Mouse (Mus musculus) frontal cortex, postnatal 25 days (tissue): ENCODE results near the gene Ankrd33b.

ENCODE experiments used
- DNase-seq, 2 experiments: peaks; one replicate each; pipeline ENCODE4 v3.0.0; 2022; ENCODE audit warnings: low spot score in 2 of 2

The Ankrd33b gene

DNA sequence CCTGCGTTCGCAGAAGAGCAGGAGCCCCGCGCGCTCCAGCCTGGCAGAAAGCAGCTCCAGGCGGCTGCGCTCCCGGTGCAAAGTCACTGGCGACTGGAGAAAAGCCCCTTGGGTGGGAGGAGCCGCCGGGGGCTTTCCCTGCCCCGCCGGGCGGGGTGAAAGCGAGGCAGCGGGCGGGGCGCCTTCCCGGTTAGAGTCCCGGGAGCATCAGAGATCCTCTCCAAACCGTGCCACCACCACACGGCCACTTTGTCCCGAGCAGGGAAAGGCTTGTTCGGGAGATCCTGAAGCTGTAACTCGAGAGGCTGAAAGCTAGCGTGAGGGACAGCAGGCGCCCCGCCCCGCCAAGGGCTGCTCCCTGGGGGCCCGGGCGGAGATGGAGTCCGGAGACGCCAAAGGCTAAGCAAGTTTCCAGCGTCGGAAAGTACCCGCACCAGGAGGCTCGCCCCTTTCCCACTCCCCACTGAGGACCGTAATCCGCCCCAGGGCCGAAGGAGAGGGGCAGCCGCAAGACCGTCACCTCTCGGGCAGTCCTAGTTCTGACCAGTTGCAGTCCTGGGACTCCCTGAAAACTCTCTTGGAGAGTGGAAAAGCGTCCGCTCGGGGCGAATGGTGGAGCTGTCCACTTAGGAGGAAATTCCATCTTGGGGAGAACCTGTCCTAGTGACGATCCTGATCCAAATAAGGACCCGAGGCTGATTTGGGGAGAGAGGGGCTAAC lies at the start of gene Ankrd33b:
Gene Ankrd33b, minus strand, starts transcription at position 246 of the 720 bp plus-strand sequence.
- no peak for DNase-seq

GRCm38 (mm10) chr15:31415181-31415580 lies 47.7 kb upstream of the Ankrd33b start:
- DNase-seq: no peak

- DNase-seq: no peak
Measured at GRCm38 (mm10) chr15:31414179-31414898, 46.8 kb upstream of the Ankrd33b start.

GRCm38 (mm10) chr15:31413662-31414061 lies 46.1 kb upstream of the Ankrd33b start:
- DNase-seq: no peak

DNA sequence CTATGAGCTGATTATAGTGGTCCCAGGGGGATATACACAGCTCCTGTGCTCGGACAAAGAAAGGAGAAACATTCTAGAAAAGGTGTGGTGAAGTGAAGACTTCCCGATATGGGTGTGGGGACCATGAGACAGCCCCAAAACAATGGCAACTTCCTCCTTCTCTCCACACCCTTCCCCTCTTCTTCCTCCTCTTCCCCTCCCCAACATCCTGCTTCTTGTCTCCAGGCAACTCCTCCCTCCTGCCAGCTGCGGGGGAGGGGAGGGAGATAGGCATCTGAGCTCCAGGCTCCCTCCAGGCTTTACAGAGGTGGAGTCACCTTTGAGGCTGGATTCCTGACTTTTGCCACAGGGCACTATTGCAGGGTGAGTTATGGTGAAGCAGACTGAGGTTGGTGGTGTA lies 45.4 kb upstream of the Ankrd33b start:
- DNase-seq: no peak

DNA sequence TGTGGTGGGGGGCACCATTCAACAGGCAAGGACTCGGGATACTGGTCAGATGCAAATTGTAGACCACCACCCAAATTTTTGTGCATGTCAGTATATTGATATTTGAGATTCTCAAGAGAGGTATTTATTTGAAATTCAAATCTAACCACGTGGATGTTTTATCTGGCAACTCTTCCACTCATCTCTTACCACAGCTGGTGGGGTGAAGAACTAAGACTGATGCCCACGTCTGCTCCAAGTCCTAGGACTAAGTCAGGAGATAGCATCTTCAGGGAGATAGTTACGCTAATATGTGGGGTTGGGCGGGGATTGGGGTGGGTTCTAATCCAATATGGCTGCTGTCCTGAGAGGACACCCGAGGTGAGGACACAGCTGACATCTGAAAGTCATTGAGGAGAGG lies 44.9 kb upstream of the Ankrd33b start:
- DNase-seq: no peak

- no peak for DNase-seq
Measured at GRCm38 (mm10) chr15:31407490-31407889, 40.0 kb upstream of the Ankrd33b start.

GRCm38 (mm10) chr15:31406881-31407280 lies 39.4 kb upstream of the Ankrd33b start:
- DNase-seq: no peak

DNA sequence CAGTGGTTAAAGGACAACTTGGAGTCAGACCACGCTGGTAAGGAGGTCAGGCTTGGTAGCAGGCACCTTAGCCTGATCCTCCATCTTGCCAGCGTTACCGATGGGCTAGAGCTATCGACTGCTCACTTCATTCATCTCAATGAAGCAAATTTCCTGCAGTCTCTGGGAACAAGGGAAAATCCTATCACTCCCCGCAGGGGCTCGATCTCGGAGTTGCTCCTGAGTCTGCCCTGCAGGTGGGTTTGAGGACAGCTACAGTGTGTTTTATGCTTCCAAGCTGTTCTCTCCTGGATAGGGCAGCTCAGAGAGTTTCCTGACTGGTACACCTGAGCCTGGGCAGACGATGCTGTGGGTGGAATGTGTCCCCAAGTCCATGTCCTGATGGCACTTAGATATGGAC lies 36.8 kb upstream of the Ankrd33b start:
- DNase-seq: no peak

DNA sequence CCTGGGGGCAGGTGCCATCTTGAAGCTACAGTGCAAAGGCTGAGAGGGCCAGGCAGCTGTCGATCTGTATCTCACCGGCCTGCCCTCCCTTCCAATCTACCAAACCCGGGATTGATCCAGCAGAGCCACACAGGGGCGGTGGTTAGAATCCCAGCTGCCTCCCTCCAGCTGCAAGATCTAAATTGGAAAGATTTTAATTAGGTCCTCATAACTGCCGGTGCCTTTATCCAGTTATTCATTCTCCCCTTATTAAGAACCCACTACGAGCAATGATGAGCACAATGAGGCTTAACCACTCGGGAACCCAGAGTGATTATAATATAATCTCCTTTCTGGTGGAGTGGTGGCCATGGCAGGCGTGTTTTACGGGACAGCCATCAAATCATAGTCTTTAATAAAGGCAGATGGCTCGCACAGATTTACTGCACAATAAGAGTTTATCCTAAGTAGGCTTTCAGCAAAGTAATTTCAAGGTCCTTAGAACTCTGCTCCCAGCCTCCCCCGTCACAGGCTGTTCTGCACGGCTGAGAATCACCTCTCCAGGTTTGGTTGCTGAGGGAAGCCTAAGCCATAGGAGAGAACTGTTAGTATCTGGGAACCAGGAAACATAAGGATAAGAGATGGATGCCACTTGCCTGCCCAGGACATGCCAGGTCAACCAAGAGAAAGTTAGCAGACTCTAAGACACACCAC lies 34.8 kb upstream of the Ankrd33b start:
- no peak for DNase-seq

DNA sequence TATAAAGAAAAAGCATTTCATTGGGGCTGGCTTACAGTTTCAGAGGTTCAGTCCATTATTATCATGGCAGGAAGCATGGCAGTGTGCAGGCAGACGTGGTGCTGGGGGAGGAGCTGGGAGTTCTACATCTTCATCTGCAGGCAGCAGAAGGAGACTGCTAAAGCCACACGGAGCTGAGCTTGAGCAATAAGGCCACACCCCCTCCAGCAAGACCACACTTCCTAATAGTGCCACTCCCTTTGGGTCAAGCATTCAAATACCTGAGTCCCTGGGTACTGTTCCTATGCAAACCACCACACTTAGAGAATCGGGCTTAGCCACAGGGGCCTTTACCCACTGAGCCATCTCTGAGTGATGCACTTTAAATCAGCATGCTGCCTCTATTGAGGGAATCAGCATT lies 33.4 kb upstream of the Ankrd33b start:
- no peak for DNase-seq

DNA sequence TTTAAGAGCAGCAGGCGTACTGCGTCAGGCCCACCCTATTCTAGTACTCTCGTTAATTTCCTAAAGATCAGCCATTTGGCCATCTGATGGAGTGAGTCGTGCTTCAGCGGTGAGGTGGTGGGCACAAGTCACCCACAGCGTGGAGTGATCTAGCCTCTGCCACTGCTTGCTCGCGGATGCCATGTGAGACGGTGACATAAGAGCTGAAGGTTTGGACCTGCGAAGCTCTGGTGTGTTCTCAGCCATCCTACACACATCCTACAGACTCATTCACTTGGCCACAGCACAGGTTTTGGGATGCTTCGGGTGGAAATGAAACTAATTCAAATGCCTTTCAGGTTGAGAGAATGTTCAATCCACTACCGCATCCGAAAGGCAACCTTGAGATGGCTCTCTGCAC lies 31.2 kb upstream of the Ankrd33b start:
- peak in 1 of 2 experiments; percentile 32 for DNase-seq

- no peak for DNase-seq
Measured at GRCm38 (mm10) chr15:31397379-31397778, 29.9 kb upstream of the Ankrd33b start.

DNA sequence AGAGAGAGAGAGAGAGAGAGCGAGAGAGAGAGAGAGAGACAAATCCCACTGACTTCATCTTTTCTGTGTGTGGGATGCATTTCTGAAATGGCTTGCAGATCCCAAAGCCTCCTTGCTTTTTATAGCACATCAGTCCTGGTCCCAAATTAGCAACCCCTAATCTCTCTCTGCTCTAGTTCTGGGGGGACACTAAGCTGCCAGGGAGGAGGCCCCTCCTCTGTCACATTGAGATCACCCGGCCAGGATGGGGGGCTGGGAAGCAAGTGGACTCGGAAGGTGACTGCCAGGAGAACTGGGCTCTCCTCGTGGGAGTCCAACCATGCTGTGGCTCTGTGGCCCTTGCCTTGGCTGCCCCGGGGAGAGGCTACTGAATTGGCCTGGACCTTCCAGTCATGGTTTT lies 29.2 kb upstream of the Ankrd33b start:
- DNase-seq: peak in 1 of 2 experiments; percentile 27

GRCm38 (mm10) chr15:31395986-31396385 lies 28.5 kb upstream of the Ankrd33b start:
- DNase-seq: no peak

- no peak for DNase-seq
Measured at GRCm38 (mm10) chr15:31393402-31393801, 25.9 kb upstream of the Ankrd33b start.

DNA sequence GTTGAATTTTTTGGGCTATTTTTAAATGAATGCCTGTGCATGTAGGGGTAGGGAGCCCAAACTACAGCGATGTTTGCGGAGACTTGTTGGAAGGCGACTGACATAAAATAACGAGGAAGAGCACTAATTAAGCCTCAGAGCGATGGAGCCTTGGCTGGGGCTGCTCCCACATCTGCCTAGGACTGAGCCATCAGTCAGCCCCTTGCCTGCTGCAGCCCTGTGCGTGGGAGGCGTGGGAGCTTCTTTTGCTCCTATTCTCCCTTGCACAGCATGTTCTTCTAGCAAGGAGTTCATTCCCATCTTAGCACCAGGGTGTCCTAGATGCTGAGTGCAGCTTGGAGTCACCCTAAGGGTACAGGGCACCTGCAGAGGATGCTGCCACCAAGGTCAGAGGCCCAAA lies 25.2 kb upstream of the Ankrd33b start:
- DNase-seq: peak in 1 of 2 experiments; percentile 39

- no peak for DNase-seq
Measured at GRCm38 (mm10) chr15:31392135-31392534, 24.6 kb upstream of the Ankrd33b start.

GRCm38 (mm10) chr15:31381936-31382468 lies 14.5 kb upstream of the Ankrd33b start:
- no peak for DNase-seq

DNA sequence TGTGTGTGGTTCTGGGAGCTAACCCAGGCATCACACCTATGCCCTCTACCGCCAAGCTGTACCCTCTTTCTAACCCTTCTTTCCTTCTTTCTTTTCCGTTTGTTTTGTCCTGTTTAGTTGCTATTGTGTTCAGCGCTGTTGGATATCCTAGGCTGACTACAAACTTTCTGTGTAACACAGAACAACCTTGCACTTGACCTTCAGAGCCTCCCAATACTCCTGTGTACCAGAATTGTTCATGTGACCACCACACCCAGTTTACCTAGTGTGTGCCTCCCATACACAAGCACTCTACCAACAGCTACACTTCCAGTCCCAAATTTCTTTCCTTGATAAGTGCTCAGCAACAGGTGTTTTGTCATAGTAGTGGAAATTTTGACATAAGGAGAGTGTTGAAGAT lies 11.9 kb upstream of the Ankrd33b start:
- no peak for DNase-seq

- DNase-seq: no peak
Measured at GRCm38 (mm10) chr15:31375212-31375611, 7.7 kb upstream of the Ankrd33b start.

DNA sequence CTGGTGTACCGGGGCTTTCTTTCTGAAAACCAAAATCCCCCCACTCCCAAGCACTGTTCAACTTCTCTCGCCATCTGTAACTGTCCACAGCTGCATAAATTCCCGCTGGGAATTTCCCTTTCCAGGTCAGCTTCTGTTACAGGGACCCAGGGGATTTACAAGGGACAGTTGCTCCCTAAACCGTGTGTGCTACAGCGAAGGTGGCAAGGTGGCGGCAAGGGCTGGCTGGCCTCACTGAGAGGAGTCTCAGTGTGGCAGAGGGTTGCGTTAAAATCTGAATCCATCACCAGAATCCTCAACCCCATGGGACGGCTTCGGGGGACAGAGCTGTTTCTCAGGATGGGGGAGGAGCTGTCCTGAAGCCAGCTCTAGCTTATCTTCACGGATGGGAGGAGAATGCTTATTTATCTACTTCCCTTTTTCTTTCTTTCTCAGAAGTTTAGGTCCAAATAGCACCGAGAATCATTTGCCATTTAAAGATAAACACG lies 1.6 kb upstream of the Ankrd33b start:
- no peak for DNase-seq
